Mouse (Mus musculus): ENCODE data around the gene Olfr1238. TPM values are rescaled to one million over a fixed set of nuclear protein-coding genes. Genes with fewer than 3 reads are reported as not detected.

Olfr1238 gene
- polyA plus RNA-seq (2012; rRNA removed), result not detected in 2 replicates

GRCm38 (mm10) chr2:89409576-89409975 is at the start of gene Olfr1238:
TSS of gene Olfr1238 (minus strand) at chr2:89409676.

GRCm38 (mm10) chr2:89442900-89443299 is 33.4 kb upstream of the Olfr1238 start, which contains the start of gene Olfr1240:
TSS of gene Olfr1240 (minus strand) at chr2:89443000.

GRCm38 (mm10) chr2:89420307-89420706 is 10.8 kb upstream of the Olfr1238 start, which contains the start of gene Olfr1239:
TSS of gene Olfr1239 (minus strand) at chr2:89420407.

GRCm38 (mm10) chr2:89364765-89365164 is 44.7 kb downstream of the Olfr1238 start, which contains the start of gene Olfr1234:
TSS of gene Olfr1234 (minus strand) at chr2:89364865.

Other genes starting within 250 kb of the Olfr1238 start
- not detected in 2 replicates for gene Olfr1224-ps1, start 245.6 kb downstream of the Olfr1238 start, polyA plus RNA-seq (2012; rRNA removed)
- gene Olfr1225, start 235.0 kb downstream of the Olfr1238 start, polyA plus RNA-seq (2012; rRNA removed), result not detected in 2 replicates
- not detected in 2 replicates for gene Olfr1226, start 209.6 kb downstream of the Olfr1238 start, polyA plus RNA-seq (2012; rRNA removed)
- gene Olfr1228, start 155.6 kb downstream of the Olfr1238 start, polyA plus RNA-seq (2012; rRNA removed), result not detected in 2 replicates
- not detected in 2 replicates for gene Olfr1229, start 121.7 kb downstream of the Olfr1238 start, polyA plus RNA-seq (2012; rRNA removed)
- not detected in 2 replicates for gene Olfr1230, start 112.4 kb downstream of the Olfr1238 start, polyA plus RNA-seq (2012; rRNA removed)
- not detected in 2 replicates for gene Olfr1231, start 102.6 kb downstream of the Olfr1238 start, polyA plus RNA-seq (2012; rRNA removed)
- gene Olfr1232, start 80.0 kb downstream of the Olfr1238 start, polyA plus RNA-seq (2012; rRNA removed), result not detected in 2 replicates
- gene Olfr1233, start 67.3 kb downstream of the Olfr1238 start, polyA plus RNA-seq (2012; rRNA removed), result not detected in 2 replicates
- not detected in 2 replicates for gene Olfr1234, start 44.8 kb downstream of the Olfr1238 start, polyA plus RNA-seq (2012; rRNA removed)
- gene Olfr1239, start 10.7 kb upstream of the Olfr1238 start, polyA plus RNA-seq (2012; rRNA removed), result not detected in 2 replicates
- gene Olfr1240, start 33.3 kb upstream of the Olfr1238 start, polyA plus RNA-seq (2012; rRNA removed), result not detected in 2 replicates
- not detected in 2 replicates for gene Olfr1241, start 77.5 kb upstream of the Olfr1238 start, polyA plus RNA-seq (2012; rRNA removed)
- gene Olfr1242, start 88.7 kb upstream of the Olfr1238 start, polyA plus RNA-seq (2012; rRNA removed), result not detected in 2 replicates
- not detected in 2 replicates for gene Olfr1243, start 121.8 kb upstream of the Olfr1238 start, polyA plus RNA-seq (2012; rRNA removed)
- not detected in 2 replicates for gene Olfr1245, start 168.8 kb upstream of the Olfr1238 start, polyA plus RNA-seq (2012; rRNA removed)
- not detected in 2 replicates for gene Olfr1246, start 183.5 kb upstream of the Olfr1238 start, polyA plus RNA-seq (2012; rRNA removed)
- not detected in 2 replicates for gene Olfr1247, start 204.5 kb upstream of the Olfr1238 start, polyA plus RNA-seq (2012; rRNA removed)
- gene Olfr1248, start 208.6 kb upstream of the Olfr1238 start, polyA plus RNA-seq (2012; rRNA removed), result not detected in 2 replicates
- not detected in 2 replicates for gene Olfr1249, start 225.3 kb upstream of the Olfr1238 start, polyA plus RNA-seq (2012; rRNA removed)

Measured in liver, embryonic 18 days (tissue).